Mouse (Mus musculus) right cerebral cortex, postnatal 14 days (tissue): ENCODE measurements around the gene Cdk19.
A peak's percentile ranks its signal among the peaks of the same experiment; 100 is the strongest.

Experiments used
- DNase-seq: peaks from one replicate; pipeline ENCODE4 v3.0.0; 2022

The Cdk19 gene

GRCm38 (mm10) chr10:40349631-40350177 is 10.3 kb downstream of the Cdk19 start:
- peak; percentile 65 for DNase-seq

GRCm38 (mm10) chr10:40350245-40350932 is 11.0 kb downstream of the Cdk19 start:
- no peak for DNase-seq

- DNase-seq = no peak
Measured at GRCm38 (mm10) chr10:40351156-40351555, 11.8 kb downstream of the Cdk19 start.

GRCm38 (mm10) chr10:40354081-40354480 is 14.7 kb downstream of the Cdk19 start:
- DNase-seq = no peak

GRCm38 (mm10) chr10:40354556-40354955 is 15.2 kb downstream of the Cdk19 start:
- DNase-seq = no peak

GRCm38 (mm10) chr10:40358166-40358565 is 18.8 kb downstream of the Cdk19 start:
- no peak for DNase-seq

GRCm38 (mm10) chr10:40359131-40359530 is 19.8 kb downstream of the Cdk19 start:
- no peak for DNase-seq

- no peak for DNase-seq
Measured at GRCm38 (mm10) chr10:40363004-40363403, 23.6 kb downstream of the Cdk19 start.

GRCm38 (mm10) chr10:40364642-40365361 is 25.4 kb downstream of the Cdk19 start:
- peak; percentile 46 for DNase-seq

- no peak for DNase-seq
Measured at GRCm38 (mm10) chr10:40365991-40366390, 26.6 kb downstream of the Cdk19 start.

GRCm38 (mm10) chr10:40368516-40368915 is 29.2 kb downstream of the Cdk19 start:
- DNase-seq = no peak

GRCm38 (mm10) chr10:40370156-40370555 is 30.8 kb downstream of the Cdk19 start:
- no peak for DNase-seq

- no peak for DNase-seq
Measured at GRCm38 (mm10) chr10:40371184-40371913, 32.0 kb downstream of the Cdk19 start.

- DNase-seq = no peak
Measured at GRCm38 (mm10) chr10:40371914-40372675, 32.7 kb downstream of the Cdk19 start.

GRCm38 (mm10) chr10:40373749-40374148 is 34.4 kb downstream of the Cdk19 start:
- DNase-seq = no peak

GRCm38 (mm10) chr10:40374828-40375227 is 35.5 kb downstream of the Cdk19 start:
- no peak for DNase-seq

GRCm38 (mm10) chr10:40376286-40376685 is 36.9 kb downstream of the Cdk19 start:
- peak; percentile 50 for DNase-seq

- DNase-seq = no peak
Measured at GRCm38 (mm10) chr10:40378284-40378683, 38.9 kb downstream of the Cdk19 start.

GRCm38 (mm10) chr10:40379682-40380081 is 40.3 kb downstream of the Cdk19 start:
- DNase-seq = no peak

GRCm38 (mm10) chr10:40385397-40385796 is 46.0 kb downstream of the Cdk19 start:
- no peak for DNase-seq

GRCm38 (mm10) chr10:40386126-40386525 is 46.8 kb downstream of the Cdk19 start:
- DNase-seq = no peak

- no peak for DNase-seq
Measured at GRCm38 (mm10) chr10:40393447-40394143, 54.2 kb downstream of the Cdk19 start.
